Mouse (Mus musculus) erythroblast, adult 5-6 weeks (primary cell): ENCODE measurements around the gene Jpt2. TPM values are rescaled to one million over a fixed set of nuclear protein-coding genes. Genes with fewer than 3 reads are reported as not detected.

Experiments
- ATAC-seq: replicated peaks from 2 replicates; pipeline ENCODE4 v1.8.0; 2016; ENCODE audit warnings: moderate number of reproducible peaks, mild to moderate bottlenecking, moderate TSS enrichment, inconsistent platforms; ENCODE audit not compliant: poor library complexity, low FRiP score, severe bottlenecking
- total RNA-seq, 2 experiments: library from RNA; stranded (forward) in 1 of 2; stranded (reverse) in 1 of 2; fragments of 150-400 nt in 1 of 2; fragments of 200-764, 138-1000 nt in 1 of 2; gene quantifications; 2 replicates each; pipeline versions ENCODE4 v1.2.3 to v1.2.4; 2015 to 2017; ENCODE audit warnings: low replicate concordance in 2 of 2

The Jpt2 gene
- total RNA-seq, 2 experiments from 2014 or later: 20.8 to 22.9 TPM

- ATAC-seq: no peak
Measured at GRCm38 (mm10) chr17:24890151-24891092, 70.1 kb downstream of the Jpt2 start.

GRCm38 (mm10) chr17:24888862-24889261, 71.6 kb downstream of the Jpt2 start:
- ATAC-seq: no peak

Other genes starting within 250 kb of the Jpt2 start
- not detected in 2 replicates for gene Rnf151, start 242.6 kb downstream of the Jpt2 start, total RNA-seq (2015; ENCODE audit: low replicate concordance)
- gene Rnf151, start 242.6 kb downstream of the Jpt2 start, total RNA-seq (2017; ENCODE audit: low replicate concordance): not detected in 2 replicates
- 1,254 and 1,636 TPM in 2 replicates for gene Rps2, start 242.6 kb downstream of the Jpt2 start, total RNA-seq (2015; ENCODE audit: low replicate concordance)
- 281 and 355 TPM in 2 replicates for gene Rps2, start 242.6 kb downstream of the Jpt2 start, total RNA-seq (2017; ENCODE audit: low replicate concordance)
- gene Ndufb10, start 236.2 kb downstream of the Jpt2 start, total RNA-seq (2015; ENCODE audit: low replicate concordance): 52.0 and 124 TPM in 2 replicates
- gene Ndufb10, start 236.2 kb downstream of the Jpt2 start, total RNA-seq (2017; ENCODE audit: low replicate concordance): 74.1 and 90.5 TPM in 2 replicates
- not detected in 2 replicates for gene Rpl3l, start 232.9 kb downstream of the Jpt2 start, total RNA-seq (2015; ENCODE audit: low replicate concordance)
- gene Rpl3l, start 232.9 kb downstream of the Jpt2 start, total RNA-seq (2017; ENCODE audit: low replicate concordance): not detected in 2 replicates
- gene Msrb1, start 224.0 kb downstream of the Jpt2 start, total RNA-seq (2015; ENCODE audit: low replicate concordance): 177 and 224 TPM in 2 replicates
- gene Msrb1, start 224.0 kb downstream of the Jpt2 start, total RNA-seq (2017; ENCODE audit: low replicate concordance): 42.8 and 97.5 TPM in 2 replicates
- not detected in 2 replicates for gene Hs3st6, start 207.7 kb downstream of the Jpt2 start, total RNA-seq (2015; ENCODE audit: low replicate concordance)
- gene Hs3st6, start 207.7 kb downstream of the Jpt2 start, total RNA-seq (2017; ENCODE audit: low replicate concordance): not detected in 2 replicates
- not detected in 2 replicates for gene Meiob, start 156.4 kb downstream of the Jpt2 start, total RNA-seq (2015; ENCODE audit: low replicate concordance)
- gene Meiob, start 156.4 kb downstream of the Jpt2 start, total RNA-seq (2017; ENCODE audit: low replicate concordance): not detected in 2 replicates
- gene Hagh, start 120.5 kb downstream of the Jpt2 start, total RNA-seq (2015; ENCODE audit: low replicate concordance): 191 and 222 TPM in 2 replicates
- 223 and 230 TPM in 2 replicates for gene Hagh, start 120.5 kb downstream of the Jpt2 start, total RNA-seq (2017; ENCODE audit: low replicate concordance)
- gene Fahd1, start 110.3 kb downstream of the Jpt2 start, total RNA-seq (2015; ENCODE audit: low replicate concordance): 58.0 and 66.9 TPM in 2 replicates
- 71.4 and 87.7 TPM in 2 replicates for gene Fahd1, start 110.3 kb downstream of the Jpt2 start, total RNA-seq (2017; ENCODE audit: low replicate concordance)
- gene Igfals, start 94.7 kb downstream of the Jpt2 start, total RNA-seq (2015; ENCODE audit: low replicate concordance): not detected in 2 replicates
- 0.17 TPM in 1 of 2 replicates, not detected in the other for gene Igfals, start 94.7 kb downstream of the Jpt2 start, total RNA-seq (2017; ENCODE audit: low replicate concordance)
- 25.4 and 31.6 TPM in 2 replicates for gene Nubp2, start 74.3 kb downstream of the Jpt2 start, total RNA-seq (2015; ENCODE audit: low replicate concordance)
- gene Nubp2, start 74.3 kb downstream of the Jpt2 start, total RNA-seq (2017; ENCODE audit: low replicate concordance): 10.6 and 11.4 TPM in 2 replicates
- gene Spsb3, start 74.0 kb downstream of the Jpt2 start, total RNA-seq (2015; ENCODE audit: low replicate concordance): 20.4 and 49.3 TPM in 2 replicates
- 28.2 and 35.1 TPM in 2 replicates for gene Spsb3, start 74.0 kb downstream of the Jpt2 start, total RNA-seq (2017; ENCODE audit: low replicate concordance)
- gene Eme2, start 65.6 kb downstream of the Jpt2 start, total RNA-seq (2015; ENCODE audit: low replicate concordance): 7.1 and 8.6 TPM in 2 replicates
- 10.9 and 12.4 TPM in 2 replicates for gene Eme2, start 65.6 kb downstream of the Jpt2 start, total RNA-seq (2017; ENCODE audit: low replicate concordance)
- 4.8 and 7.1 TPM in 2 replicates for gene Mrps34, start 65.6 kb downstream of the Jpt2 start, total RNA-seq (2015; ENCODE audit: low replicate concordance)
- gene Mrps34, start 65.6 kb downstream of the Jpt2 start, total RNA-seq (2017; ENCODE audit: low replicate concordance): 2.0 and 5.0 TPM in 2 replicates
- 15.0 and 18.3 TPM in 2 replicates for gene Nme3, start 64.2 kb downstream of the Jpt2 start, total RNA-seq (2015; ENCODE audit: low replicate concordance)
- 29.1 and 32.2 TPM in 2 replicates for gene Nme3, start 64.2 kb downstream of the Jpt2 start, total RNA-seq (2017; ENCODE audit: low replicate concordance)
- 42.7 and 48.3 TPM in 2 replicates for gene Mapk8ip3, start 23.7 kb downstream of the Jpt2 start, total RNA-seq (2015; ENCODE audit: low replicate concordance)
- 109 and 222 TPM in 2 replicates for gene Mapk8ip3, start 23.7 kb downstream of the Jpt2 start, total RNA-seq (2017; ENCODE audit: low replicate concordance)
- gene Cramp1l, start 55.1 kb upstream of the Jpt2 start, total RNA-seq (2015; ENCODE audit: low replicate concordance): 16.7 and 18.0 TPM in 2 replicates
- gene Cramp1l, start 55.1 kb upstream of the Jpt2 start, total RNA-seq (2017; ENCODE audit: low replicate concordance): 16.2 and 19.0 TPM in 2 replicates
- 61.9 and 62.3 TPM in 2 replicates for gene Ift140, start 55.4 kb upstream of the Jpt2 start, total RNA-seq (2015; ENCODE audit: low replicate concordance)
- gene Ift140, start 55.4 kb upstream of the Jpt2 start, total RNA-seq (2017; ENCODE audit: low replicate concordance): 158 and 187 TPM in 2 replicates
- not detected in 2 replicates for gene Tmem204, start 122.9 kb upstream of the Jpt2 start, total RNA-seq (2015; ENCODE audit: low replicate concordance)
- not detected in 2 replicates for gene Tmem204, start 122.9 kb upstream of the Jpt2 start, total RNA-seq (2017; ENCODE audit: low replicate concordance)
- 3.5 and 5.9 TPM in 2 replicates for gene Telo2, start 155.3 kb upstream of the Jpt2 start, total RNA-seq (2015; ENCODE audit: low replicate concordance)
- 6.3 and 11.6 TPM in 2 replicates for gene Telo2, start 155.3 kb upstream of the Jpt2 start, total RNA-seq (2017; ENCODE audit: low replicate concordance)
- gene Ptx4, start 160.1 kb upstream of the Jpt2 start, total RNA-seq (2015; ENCODE audit: low replicate concordance): not detected in 2 replicates
- gene Ptx4, start 160.1 kb upstream of the Jpt2 start, total RNA-seq (2017; ENCODE audit: low replicate concordance): not detected in 2 replicates
- gene Clcn7, start 172.7 kb upstream of the Jpt2 start, total RNA-seq (2015; ENCODE audit: low replicate concordance): 3.7 and 8.6 TPM in 2 replicates
- 6.0 and 9.1 TPM in 2 replicates for gene Clcn7, start 172.7 kb upstream of the Jpt2 start, total RNA-seq (2017; ENCODE audit: low replicate concordance)
- not detected in 2 replicates for gene Ccdc154, start 201.8 kb upstream of the Jpt2 start, total RNA-seq (2015; ENCODE audit: low replicate concordance)
- gene Ccdc154, start 201.8 kb upstream of the Jpt2 start, total RNA-seq (2017; ENCODE audit: low replicate concordance): 0.28 TPM in 1 of 2 replicates, not detected in the other
- not detected in 2 replicates for gene Gm38655, start 214.8 kb upstream of the Jpt2 start, total RNA-seq (2015; ENCODE audit: low replicate concordance)
- not detected in 2 replicates for gene Gm38655, start 214.8 kb upstream of the Jpt2 start, total RNA-seq (2017; ENCODE audit: low replicate concordance)
- gene BC003965, start 223.9 kb upstream of the Jpt2 start, total RNA-seq (2015; ENCODE audit: low replicate concordance): 6.5 TPM in 2 replicates
- gene BC003965, start 223.9 kb upstream of the Jpt2 start, total RNA-seq (2017; ENCODE audit: low replicate concordance): 2.2 and 2.9 TPM in 2 replicates
- gene Unkl, start 227.7 kb upstream of the Jpt2 start, total RNA-seq (2015; ENCODE audit: low replicate concordance): 5.6 and 8.1 TPM in 2 replicates
- gene Unkl, start 227.7 kb upstream of the Jpt2 start, total RNA-seq (2017; ENCODE audit: low replicate concordance): 8.2 and 16.3 TPM in 2 replicates